Mouse (Mus musculus): ENCODE measurements around the gene Olfr976. TPM values are rescaled to one million over a fixed set of nuclear protein-coding genes. Genes with fewer than 3 reads are reported as not detected.
"Not testable (repeated sequence)": the region's sequence is repeated elsewhere in the genome, so short reads cannot be mapped to it uniquely, and the experiment has no call there.

Olfr976 gene
- not detected in 2 replicates for polyA plus RNA-seq (2012; rRNA removed)

- 82% methylated on average over 8 of the region's 9 CpGs for WGBS
- H3K36me3 ChIP-seq (ENCODE audit: control insufficient read depth, insufficient read depth, low read length); H3K27ac ChIP-seq (ENCODE audit: control insufficient read depth, insufficient read depth, low read length); H3K27me3 ChIP-seq (ENCODE audit: control insufficient read depth, insufficient read depth, low read length); H3K4me3 ChIP-seq (ENCODE audit: control insufficient read depth, insufficient read depth, low read length); DNase-seq; H3K4me1 ChIP-seq (replicated peaks; ENCODE audit: control insufficient read depth, insufficient read depth, low read length): not testable (repeated sequence)
These were observed at the start of gene Olfr976 for GRCm38 (mm10) chr9:39961033-39961432. TSS of gene Olfr976 (minus strand) at chr9:39961133.

GRCm38 (mm10) chr9:40009482-40009881 is 48.5 kb upstream of the Olfr976 start, which contains the start of gene Olfr980:
TSS of gene Olfr980 (minus strand) at chr9:40009582.
- Histone ChIP-seq H3K4me3 (ENCODE audit: control insufficient read depth, insufficient read depth, low read length) (no peak within 1 kb of the TSS), H3K4me1 (replicated peaks; ENCODE audit: control insufficient read depth, insufficient read depth, low read length) (no peaks in the 10 kb centered on the region), H3K27ac (ENCODE audit: control insufficient read depth, insufficient read depth, low read length) (no peak within 1 kb of the TSS), H3K36me3 (ENCODE audit: control insufficient read depth, insufficient read depth, low read length) (no peaks in the 10 kb centered on the region), H3K27me3 (ENCODE audit: control insufficient read depth, insufficient read depth, low read length) (no peaks in the 10 kb centered on the region)
- WGBS = 98% methylated on average over 1 of the region's 1 CpGs
- TF ChIP-seq POLR2A (IDR thresholded peaks at IDR 0.05; ENCODE audit: control insufficient read depth, extremely low read depth, insufficient read depth, low read length, poor library complexity) (no peak), CTCF (IDR thresholded peaks at IDR 0.05; ENCODE audit: borderline replicate concordance, control insufficient read depth, extremely low read depth, insufficient read depth, low read length, poor library complexity) (no peak)
- DNase-seq = no peak

GRCm38 (mm10) chr9:40003365-40003764 is 42.4 kb upstream of the Olfr976 start, which contains the start of gene Olfr979:
TSS of gene Olfr979 (minus strand) at chr9:40003465.
- WGBS = 100% methylated on average over 1 of the region's 1 CpGs
- Histone ChIP-seq H3K36me3 (ENCODE audit: control insufficient read depth, insufficient read depth, low read length) (no peaks in the 10 kb centered on the region), H3K27me3 (ENCODE audit: control insufficient read depth, insufficient read depth, low read length) (no peaks in the 10 kb centered on the region), H3K4me1 (replicated peaks; ENCODE audit: control insufficient read depth, insufficient read depth, low read length) (no peaks in the 10 kb centered on the region), H3K4me3 (ENCODE audit: control insufficient read depth, insufficient read depth, low read length) (no peak within 1 kb of the TSS), H3K27ac (ENCODE audit: control insufficient read depth, insufficient read depth, low read length) (no peak within 1 kb of the TSS)
- DNase-seq = no peak
- TF ChIP-seq POLR2A (IDR thresholded peaks at IDR 0.05; ENCODE audit: control insufficient read depth, extremely low read depth, insufficient read depth, low read length, poor library complexity) = no peak
- no peak for TF ChIP-seq CTCF (IDR thresholded peaks at IDR 0.05; ENCODE audit: borderline replicate concordance, control insufficient read depth, extremely low read depth, insufficient read depth, low read length, poor library complexity)

GRCm38 (mm10) chr9:39991813-39992212 is 30.9 kb upstream of the Olfr976 start, which contains the start of gene Olfr978:
TSS of gene Olfr978 (plus strand) at chr9:39992113.
- H3K4me1 ChIP-seq (replicated peaks; ENCODE audit: control insufficient read depth, insufficient read depth, low read length) = no peaks in the 10 kb centered on the region
- DNase-seq = no peak
- no peaks in the 10 kb centered on the region for H3K27me3 ChIP-seq (ENCODE audit: control insufficient read depth, insufficient read depth, low read length)
- WGBS = 94% methylated on average over 2 of the region's 2 CpGs
- H3K36me3 ChIP-seq (ENCODE audit: control insufficient read depth, insufficient read depth, low read length) = no peaks in the 10 kb centered on the region
- H3K27ac ChIP-seq (ENCODE audit: control insufficient read depth, insufficient read depth, low read length) = no peak within 1 kb of the TSS
- TF ChIP-seq POLR2A (IDR thresholded peaks at IDR 0.05; ENCODE audit: control insufficient read depth, extremely low read depth, insufficient read depth, low read length, poor library complexity) (no peak), CTCF (IDR thresholded peaks at IDR 0.05; ENCODE audit: borderline replicate concordance, control insufficient read depth, extremely low read depth, insufficient read depth, low read length, poor library complexity) (no peak)
- H3K4me3 ChIP-seq (ENCODE audit: control insufficient read depth, insufficient read depth, low read length) = no peak within 1 kb of the TSS

- not testable (repeated sequence) for H3K27ac ChIP-seq (ENCODE audit: control insufficient read depth, insufficient read depth, low read length); H3K4me3 ChIP-seq (ENCODE audit: control insufficient read depth, insufficient read depth, low read length); H3K27me3 ChIP-seq (ENCODE audit: control insufficient read depth, insufficient read depth, low read length); H3K36me3 ChIP-seq (ENCODE audit: control insufficient read depth, insufficient read depth, low read length); H3K4me1 ChIP-seq (replicated peaks; ENCODE audit: control insufficient read depth, insufficient read depth, low read length); DNase-seq
- 93% methylated on average over 1 of the region's 1 CpGs for WGBS
These were observed 15.7 kb upstream of the Olfr976 start for GRCm38 (mm10) chr9:39976581-39977145.

- no peaks in the 10 kb centered on the region for H3K36me3 ChIP-seq (ENCODE audit: control insufficient read depth, insufficient read depth, low read length)
- no peak within 1 kb of the TSS for H3K27ac ChIP-seq (ENCODE audit: control insufficient read depth, insufficient read depth, low read length)
- H3K27me3 ChIP-seq (ENCODE audit: control insufficient read depth, insufficient read depth, low read length) = no peaks in the 10 kb centered on the region
- 74% methylated on average over 1 of the region's 1 CpGs for WGBS
- H3K4me3 ChIP-seq (ENCODE audit: control insufficient read depth, insufficient read depth, low read length) = no peak within 1 kb of the TSS
- TF ChIP-seq CTCF (IDR thresholded peaks at IDR 0.05; ENCODE audit: borderline replicate concordance, control insufficient read depth, extremely low read depth, insufficient read depth, low read length, poor library complexity) (no peak), POLR2A (IDR thresholded peaks at IDR 0.05; ENCODE audit: control insufficient read depth, extremely low read depth, insufficient read depth, low read length, poor library complexity) (no peak)
- no peaks in the 10 kb centered on the region for H3K4me1 ChIP-seq (replicated peaks; ENCODE audit: control insufficient read depth, insufficient read depth, low read length)
- no peak for DNase-seq
These were observed 9.0 kb downstream of the Olfr976 start, which contains the start of gene Olfr975 for GRCm38 (mm10) chr9:39951946-39952345. TSS of gene Olfr975 (minus strand) at chr9:39952046.

- WGBS = 92% methylated on average over 1 of the region's 1 CpGs
- Histone ChIP-seq H3K27ac (ENCODE audit: control insufficient read depth, insufficient read depth, low read length) (no peak within 1 kb of the TSS), H3K27me3 (ENCODE audit: control insufficient read depth, insufficient read depth, low read length) (no peaks in the 10 kb centered on the region), H3K36me3 (ENCODE audit: control insufficient read depth, insufficient read depth, low read length) (no peaks in the 10 kb centered on the region), H3K4me1 (replicated peaks; ENCODE audit: control insufficient read depth, insufficient read depth, low read length) (no peaks in the 10 kb centered on the region), H3K4me3 (ENCODE audit: control insufficient read depth, insufficient read depth, low read length) (no peak within 1 kb of the TSS)
- DNase-seq = no peak
- TF ChIP-seq POLR2A (IDR thresholded peaks at IDR 0.05; ENCODE audit: control insufficient read depth, extremely low read depth, insufficient read depth, low read length, poor library complexity) (no peak), CTCF (IDR thresholded peaks at IDR 0.05; ENCODE audit: borderline replicate concordance, control insufficient read depth, extremely low read depth, insufficient read depth, low read length, poor library complexity) (no peak)
These were observed 23.7 kb downstream of the Olfr976 start, which contains the start of gene Olfr974 for GRCm38 (mm10) chr9:39937201-39937600. TSS of gene Olfr974 (plus strand) at chr9:39937501.

- H3K4me3 ChIP-seq (ENCODE audit: control insufficient read depth, insufficient read depth, low read length); H3K27me3 ChIP-seq (ENCODE audit: control insufficient read depth, insufficient read depth, low read length); H3K36me3 ChIP-seq (ENCODE audit: control insufficient read depth, insufficient read depth, low read length); DNase-seq; H3K27ac ChIP-seq (ENCODE audit: control insufficient read depth, insufficient read depth, low read length); H3K4me1 ChIP-seq (replicated peaks; ENCODE audit: control insufficient read depth, insufficient read depth, low read length): not testable (repeated sequence)
- 79% methylated on average over 1 of the region's 1 CpGs for WGBS
These were observed 32.1 kb downstream of the Olfr976 start for GRCm38 (mm10) chr9:39928837-39929236.

GRCm38 (mm10) chr9:39927975-39928836 is 32.7 kb downstream of the Olfr976 start:
- not testable (repeated sequence) for H3K4me3 ChIP-seq (ENCODE audit: control insufficient read depth, insufficient read depth, low read length); DNase-seq; H3K27ac ChIP-seq (ENCODE audit: control insufficient read depth, insufficient read depth, low read length); H3K4me1 ChIP-seq (replicated peaks; ENCODE audit: control insufficient read depth, insufficient read depth, low read length); H3K36me3 ChIP-seq (ENCODE audit: control insufficient read depth, insufficient read depth, low read length); H3K27me3 ChIP-seq (ENCODE audit: control insufficient read depth, insufficient read depth, low read length)
- WGBS = no CpG with 5 or more reads among the region's 4 CpGs
